Mouse (Mus musculus) embryonic fibroblast, embryonic 13.5 days (primary cell): ENCODE data around the gene Hoxa11.

Experiments
- CTCF ChIP-seq: IDR thresholded peaks from 2 replicates; pipeline ENCODE4 v1.5.1; 2011; ENCODE audit warnings: mild to moderate bottlenecking, control low read depth, low read length, moderate library complexity, borderline replicate concordance; ENCODE audit not compliant: insufficient read depth
- POLR2A ChIP-seq: IDR thresholded peaks from 2 replicates; pipeline ENCODE4 v1.6.1; 2011; ENCODE audit warnings: low read depth, mild to moderate bottlenecking, control low read depth, low read length, moderate library complexity

GRCm38 (mm10) chr6:52220865-52221310, 24.7 kb downstream of the Hoxa11 start:
- TF ChIP-seq POLR2A = no peak
- TF ChIP-seq CTCF = no peak
